Mouse (Mus musculus) MEL (cell line): ENCODE measurements around the gene Pde8b.

Experiments used
- CTCF ChIP-seq, 3 experiments: IDR thresholded peaks in 2 of 3; conservative IDR thresholded peaks in 1 of 3; 2 replicates each; pipeline ENCODE4 v1.5.1; 2011 to 2012; ENCODE audit warnings: low read length in 3 of 3, low read depth in 2 of 3, mild to moderate bottlenecking in 2 of 3, improper control_type of control experiment in 1 of 3, inconsistent platforms in 1 of 3, mixed read lengths in 1 of 3, moderate library complexity in 1 of 3; ENCODE audit not compliant: control insufficient read depth in 1 of 3, insufficient read depth in 1 of 3, poor library complexity in 1 of 3, severe bottlenecking in 1 of 3
- MAFK ChIP-seq: IDR thresholded peaks from 2 replicates; pipeline ENCODE4 v1.6.1; 2011; ENCODE audit warnings: low read depth, mild to moderate bottlenecking, low read length, improper control_type of control experiment, borderline replicate concordance
- MAX ChIP-seq: IDR thresholded peaks from 2 replicates; pipeline ENCODE4 v1.6.1; 2011; ENCODE audit warnings: low read length, improper control_type of control experiment
- MEF2A ChIP-seq: IDR thresholded peaks from 2 replicates; pipeline ENCODE4 v1.6.1; 2014; ENCODE audit warnings: low read depth, mild to moderate bottlenecking, inconsistent platforms, low read length, improper control_type of control experiment; ENCODE audit not compliant: poor library complexity, insufficient replicate concordance, severe bottlenecking; ENCODE audit errors: extremely low read depth
- NRF1 ChIP-seq: IDR thresholded peaks from 2 replicates; pipeline ENCODE4 v1.6.1; 2014; ENCODE audit warnings: low read depth, mild to moderate bottlenecking, inconsistent platforms, low read length, improper control_type of control experiment, moderate library complexity; ENCODE audit not compliant: poor library complexity, insufficient read depth, severe bottlenecking
- POLR2A ChIP-seq, 2 experiments: IDR thresholded peaks; 2 replicates each; pipeline ENCODE4 v1.6.1; 2011 to 2012; ENCODE audit warnings: low read length in 2 of 2, mild to moderate bottlenecking in 2 of 2, control low read depth in 1 of 2, improper control_type of control experiment in 1 of 2, low read depth in 1 of 2, moderate library complexity in 1 of 2; ENCODE audit not compliant: control insufficient read depth in 1 of 2, insufficient read depth in 1 of 2, poor library complexity in 1 of 2
- SIN3A ChIP-seq: IDR thresholded peaks from 2 replicates; pipeline ENCODE4 v1.6.1; 2012; ENCODE audit warnings: low read length, improper control_type of control experiment, inconsistent platforms
- UBTF ChIP-seq: IDR thresholded peaks from 2 replicates; pipeline ENCODE4 v1.6.1; 2012; ENCODE audit warnings: low read depth, mild to moderate bottlenecking, inconsistent platforms, low read length, improper control_type of control experiment, moderate library complexity, borderline replicate concordance; ENCODE audit not compliant: insufficient read depth
- ZC3H11A ChIP-seq: IDR thresholded peaks from 2 replicates; pipeline ENCODE4 v1.6.1; 2012; ENCODE audit warnings: low read depth, mild to moderate bottlenecking, inconsistent platforms, low read length, improper control_type of control experiment
- ZNF384 ChIP-seq: IDR thresholded peaks from 2 replicates; pipeline ENCODE4 v1.6.1; 2012; ENCODE audit warnings: low read depth, mild to moderate bottlenecking, inconsistent platforms, low read length, improper control_type of control experiment

DNA sequence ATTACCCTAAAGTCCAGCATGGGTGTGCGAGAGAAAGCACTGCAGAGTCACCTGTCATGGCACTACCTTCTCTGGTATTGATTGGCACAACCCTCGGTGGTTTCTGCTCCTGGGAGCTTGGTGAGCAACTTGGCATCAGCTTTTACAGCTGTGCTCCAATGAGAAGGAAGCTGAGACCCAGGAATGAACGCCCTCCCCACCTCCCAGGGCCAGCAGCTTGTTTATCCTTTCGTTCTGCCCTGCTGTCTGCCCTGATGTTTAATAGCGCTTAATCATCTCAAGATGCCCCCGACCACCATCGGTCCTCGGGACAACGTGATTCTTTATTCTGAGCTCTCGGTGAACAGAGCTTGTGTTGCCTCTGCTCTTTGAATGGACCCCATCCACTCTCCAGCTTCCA is 122.8 kb downstream of the Pde8b start:
- TF ChIP-seq CTCF (IDR thresholded peaks at IDR 0.05 in 2 of 3, conservative IDR thresholded peaks at IDR 0.05 in 1 of 3; ENCODE audit: control insufficient read depth in 1 of 3, insufficient read depth in 1 of 3, low read depth in 2 of 3, low read length in 3 of 3, poor library complexity in 1 of 3, severe bottlenecking in 1 of 3) (no peak), ZC3H11A (no peak), POLR2A (IDR thresholded peaks at IDR 0.05; ENCODE audit: control insufficient read depth in 1 of 2, insufficient read depth in 1 of 2, low read depth in 1 of 2, low read length in 2 of 2, poor library complexity in 1 of 2) (no peak), UBTF (no peak), MAFK (no peak), NRF1 (no peak), ZNF384 (no peak), SIN3A (no peak), MEF2A (no peak), MAX (no peak)
